Mouse (Mus musculus) heart, adult 2 months (tissue): ENCODE measurements at regions not wholly inside any gene's neighbourhood (a gene's known extent, or its start where the extent isn't known, plus 50 kb on each side); places are given as distances from the start of the nearest gene placed in this dataset.
A peak's percentile ranks its signal among the peaks of the same experiment; 100 is the strongest.
"Not testable (repeated sequence)": the region's sequence is repeated elsewhere in the genome, so short reads cannot be mapped to it uniquely, and the experiment has no call there.

Source experiments
- DNase-seq, 2 experiments: peaks; one replicate each; pipeline ENCODE4 v3.0.0; 2021
- H3K27ac ChIP-seq: fragments of 200-600 bp; 2 replicates; pipeline ENCODE4 v1.8.1; 2022
- H3K27me3 ChIP-seq: fragments of 200-500 bp; 2 replicates; pipeline ENCODE4 v1.6.1; 2012; ENCODE audit warnings: mild to moderate bottlenecking, low read length, inconsistent platforms, mixed read lengths; ENCODE audit not compliant: control insufficient read depth, insufficient read depth
- H3K36me3 ChIP-seq: fragments of 200-500 bp; 2 replicates; pipeline ENCODE4 v1.6.1; 2012; ENCODE audit warnings: low read length, inconsistent platforms; ENCODE audit not compliant: control insufficient read depth, insufficient read depth
- H3K4me1 ChIP-seq: fragments of 200-500 bp; 2 replicates; pipeline ENCODE4 v1.6.1; 2011; ENCODE audit warnings: low read length; ENCODE audit not compliant: control insufficient read depth, insufficient read depth
- H3K4me3 ChIP-seq: fragments of 200-600 bp; 2 replicates; pipeline ENCODE4 v1.8.1; 2022
- H3K79me2 ChIP-seq: fragments of 200-500 bp; replicated peaks from 2 replicates; pipeline ENCODE4 v1.6.1; 2012; ENCODE audit warnings: mild to moderate bottlenecking, inconsistent platforms, low read length, moderate library complexity, mixed read lengths; ENCODE audit not compliant: control insufficient read depth, insufficient read depth
- H3K9ac ChIP-seq: fragments of 200-500 bp; 2 replicates; pipeline ENCODE4 v1.6.1; 2012; ENCODE audit warnings: low read depth, mild to moderate bottlenecking, control low read depth, inconsistent platforms, low read length, mixed read lengths
- CTCF ChIP-seq: fragments of 200-600 bp; IDR thresholded peaks from 2 replicates; pipeline ENCODE4 v1.8.1; 2022; ENCODE audit warnings: antibody characterized with exemption, mild to moderate bottlenecking, moderate library complexity
- EP300 ChIP-seq: fragments of 200-500 bp; IDR thresholded peaks from 2 replicates; pipeline ENCODE4 v1.6.1; 2011; ENCODE audit warnings: low read depth, low read length, control low read depth; ENCODE audit not compliant: insufficient read depth
- POLR2A ChIP-seq: fragments of 200-500 bp; IDR thresholded peaks from 2 replicates; pipeline ENCODE4 v1.6.1; 2011; ENCODE audit warnings: mild to moderate bottlenecking, low read depth, low read length, control low read depth; ENCODE audit not compliant: insufficient read depth
- WGBS: fragments of 180-500 bp; shearing (Covaris S2); methylation state at CpG from one replicate; pipeline ENCODE4 v1.1.7; 2018; 5-methylcytosine and 5-hydroxymethylcytosine counted together
- intact Hi-C: fragments of 180-260 bp; cut with DNase I; formaldehyde crosslinking; loops from one replicate; pipeline ENCODE4 v1.15.1; 2025

DNA sequence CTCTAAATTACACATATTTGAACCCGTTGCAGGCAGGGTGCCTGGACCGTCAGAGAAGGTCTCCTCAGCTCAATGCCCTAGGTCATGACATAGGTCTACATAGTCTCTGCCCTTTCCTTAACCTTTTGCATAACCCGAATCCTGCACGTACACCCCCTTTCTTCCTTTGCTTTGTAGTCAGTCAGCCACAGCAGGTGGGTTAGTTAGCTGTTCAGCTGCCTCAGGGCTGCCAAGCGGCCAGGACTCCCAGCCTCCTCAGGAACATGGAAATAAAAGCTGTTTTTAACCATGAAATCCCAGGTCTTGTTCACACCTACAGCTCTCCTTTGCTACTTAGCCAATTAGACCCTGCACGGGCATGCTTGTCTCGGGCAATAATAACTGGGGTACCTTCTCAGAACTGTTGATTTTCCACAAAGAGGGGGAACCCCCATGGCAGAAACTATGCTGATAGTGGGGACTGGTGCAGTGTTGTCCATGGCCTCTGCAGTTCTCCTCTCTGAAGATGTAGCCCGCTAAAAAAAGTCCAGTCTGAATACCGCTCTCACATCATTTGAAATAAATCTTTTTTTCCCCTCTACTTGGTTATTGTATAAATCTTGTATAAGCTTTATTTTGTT is 83.3 kb downstream of the Sik1 start:
- Histone ChIP-seq H3K79me2 (no peaks in the 10 kb centered on the region), H3K9ac (no peak overlapping the region), H3K36me3 (no peaks in the 10 kb centered on the region), H3K27ac (no peak overlapping the region), H3K27me3 (no peaks in the 10 kb centered on the region), H3K4me1 (peaks cover 6% of the 10 kb centered on the region; the same call in 1 of the 2 replicates), H3K4me3 (no peak overlapping the region)
- 84% methylated on average over 9 of the region's 9 CpGs for WGBS
- intact Hi-C loops: loop anchor here (5.0 kb wide), 1 partner anchor 80 kb away; no protein-coding TSS in a partner anchor
- TF ChIP-seq EP300 (no peak), POLR2A (no peak), CTCF (no peak)
- no peak for DNase-seq

GRCm38 (mm10) chr17:31773882-31774281 is 81.7 kb downstream of the Sik1 start:
- H3K27me3 ChIP-seq: not testable (repeated sequence)
- intact Hi-C loops: loop anchor here (5.0 kb wide), 1 partner anchor 78 kb away; no protein-coding TSS in a partner anchor

DNA sequence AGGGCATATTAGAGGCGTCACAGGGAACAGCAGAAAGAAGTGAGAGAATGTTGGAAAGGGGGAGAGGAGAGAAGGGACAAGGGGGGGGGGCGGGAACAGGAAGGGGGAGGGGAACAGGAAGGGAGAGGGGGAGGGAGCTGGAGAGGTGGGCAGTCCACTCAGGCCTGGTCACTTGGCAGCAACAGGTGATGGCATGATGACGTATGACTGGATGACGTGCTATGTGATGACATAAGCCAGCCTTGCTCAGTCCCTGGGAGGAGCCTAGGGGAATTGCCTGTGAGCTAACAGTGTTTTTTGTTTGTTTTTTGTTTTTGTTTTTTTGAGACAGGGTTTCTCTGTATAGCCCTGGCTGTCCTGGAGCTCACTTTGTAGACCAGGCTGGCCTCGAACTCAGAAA is 80.6 kb downstream of the Sik1 start:
- H3K4me3 ChIP-seq: no peak overlapping the region
- peaks cover 3% of the 10 kb centered on the region; the same call in 1 of the 2 replicates for H3K4me1 ChIP-seq
- H3K79me2 ChIP-seq: no peaks in the 10 kb centered on the region
- intact Hi-C loops: no loop called here
- no peak for DNase-seq
- no peaks in the 10 kb centered on the region for H3K36me3 ChIP-seq
- TF ChIP-seq POLR2A (no peak), EP300 (no peak), CTCF (no peak)
- H3K27ac ChIP-seq: no peak overlapping the region
- WGBS: 83% methylated on average over 5 of the region's 5 CpGs
- no peaks in the 10 kb centered on the region for H3K27me3 ChIP-seq
- H3K9ac ChIP-seq: no peak overlapping the region

More at GRCm38 (mm10) chr17:31773882-31774281, 81.7 kb downstream of the Sik1 start:
- not testable (repeated sequence) for DNase-seq, H3K79me2 ChIP-seq, H3K4me3 ChIP-seq, H3K4me1 ChIP-seq, H3K27ac ChIP-seq, H3K36me3 ChIP-seq, H3K9ac ChIP-seq
- TF ChIP-seq CTCF: peak; percentile 44

DNA sequence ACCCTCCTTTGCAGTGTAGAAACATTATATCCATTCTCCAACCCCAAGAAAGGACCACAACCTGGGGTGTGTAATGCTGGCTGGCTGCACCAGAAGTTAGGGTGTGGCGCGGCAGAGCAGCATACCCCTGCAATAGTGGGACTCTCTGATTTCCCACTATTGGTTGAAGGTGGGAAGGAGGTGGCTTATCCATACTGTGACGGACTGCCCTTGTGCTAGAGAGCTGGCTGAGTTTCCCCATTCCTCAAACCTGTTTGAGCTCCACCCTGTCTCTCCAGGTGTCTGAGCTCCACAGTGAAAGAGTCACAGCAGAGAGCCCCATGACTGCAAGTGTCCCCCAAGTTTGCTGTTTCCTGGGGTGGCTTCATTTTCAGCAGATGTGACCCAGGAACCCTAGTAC is 79.6 kb downstream of the Sik1 start:
- Histone ChIP-seq H3K4me1 (peaks cover 3% of the 10 kb centered on the region; the same call in 1 of the 2 replicates), H3K79me2 (no peaks in the 10 kb centered on the region), H3K4me3 (no peak overlapping the region), H3K27me3 (no peaks in the 10 kb centered on the region), H3K9ac (no peak overlapping the region), H3K36me3 (no peaks in the 10 kb centered on the region), H3K27ac (no peak overlapping the region)
- no peak for DNase-seq
- WGBS: 95% methylated on average over 3 of the region's 3 CpGs
- TF ChIP-seq POLR2A: no peak
- no peak for TF ChIP-seq CTCF
- TF ChIP-seq EP300: no peak
- intact Hi-C loops: no loop called here

DNA sequence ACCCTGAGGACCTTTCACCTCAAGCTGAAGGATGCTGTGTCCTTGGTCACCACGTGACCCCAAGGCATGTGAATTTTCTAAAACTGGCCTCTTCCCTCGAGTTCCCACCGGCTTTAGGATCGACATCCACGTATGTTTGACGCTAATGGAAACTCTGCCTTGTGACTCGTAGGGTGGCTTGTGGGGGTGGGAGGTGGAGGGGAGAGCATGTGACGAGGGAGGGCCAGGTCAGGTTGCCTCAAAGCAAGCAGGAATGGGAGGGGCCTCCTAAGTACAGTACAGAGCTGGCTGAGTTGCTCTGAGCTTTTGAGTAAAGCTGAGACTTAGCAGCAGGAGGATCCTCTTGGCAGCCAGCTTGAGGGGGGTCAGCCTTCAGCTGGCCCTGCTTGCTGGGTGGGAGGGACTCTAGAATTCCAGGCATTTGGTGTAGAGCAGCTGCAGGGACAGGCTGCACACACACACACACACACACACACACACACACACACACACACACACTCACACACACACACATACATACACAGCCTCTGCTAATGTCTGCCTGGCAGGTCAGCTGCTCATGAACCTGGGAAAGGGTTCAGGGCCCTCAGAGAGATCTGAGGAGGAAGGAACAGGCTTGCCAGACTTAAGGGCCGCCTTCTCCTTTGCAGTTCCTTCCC is 78.5 kb downstream of the Sik1 start:
- 37% methylated on average over 9 of the region's 9 CpGs for WGBS
- intact Hi-C loops: no loop called here
- no peak overlapping the region for H3K9ac ChIP-seq

GRCm38 (mm10) chr17:31777751-31778150 is 77.9 kb downstream of the Sik1 start:
- H3K4me1 ChIP-seq: peaks cover 7% of the 10 kb centered on the region
- 70% methylated on average over 5 of the region's 5 CpGs for WGBS
- H3K27ac ChIP-seq: no peak overlapping the region
- no peak overlapping the region for H3K9ac ChIP-seq
- intact Hi-C loops: no loop called here
- no peaks in the 10 kb centered on the region for H3K79me2 ChIP-seq
- no peak for TF ChIP-seq CTCF
- TF ChIP-seq POLR2A: no peak
- TF ChIP-seq EP300: no peak
- DNase-seq: no peak
- H3K4me3 ChIP-seq: no peak overlapping the region
- no peaks in the 10 kb centered on the region for H3K27me3 ChIP-seq
- H3K36me3 ChIP-seq: no peaks in the 10 kb centered on the region

More for the DNA sequence above, 78.5 kb downstream of the Sik1 start:
- H3K79me2 ChIP-seq: no peaks in the 10 kb centered on the region
- no peak overlapping the region for H3K27ac ChIP-seq
- no peak for TF ChIP-seq POLR2A
- no peak for TF ChIP-seq CTCF
- no peak for TF ChIP-seq EP300
- no peaks in the 10 kb centered on the region for H3K36me3 ChIP-seq
- no peak overlapping the region for H3K4me3 ChIP-seq
- H3K4me1 ChIP-seq: peaks cover 6% of the 10 kb centered on the region
- no peak for DNase-seq
- no peaks in the 10 kb centered on the region for H3K27me3 ChIP-seq
